Mouse (Mus musculus): ENCODE measurements around the gene Noc3l. TPM values are rescaled to one million over a fixed set of nuclear protein-coding genes. Genes with fewer than 3 reads are reported as not detected.

The Noc3l gene
- polyA plus RNA-seq, 1 experiment from 2014 or later: 12.3 TPM

- H3K36me3 ChIP-seq (ENCODE audit: control insufficient read depth, insufficient read depth, low read length): no peaks in the 10 kb centered on the region
- no peak overlapping the region for H3K4me2 ChIP-seq (replicated peaks; ENCODE audit: low read depth, low read length)
- no peak overlapping the region for H3K9ac ChIP-seq (ENCODE audit: low read depth, low read length)
- no peak overlapping the region for H3K4me3 ChIP-seq (ENCODE audit: low read length)
- H3K9me3 ChIP-seq (ENCODE audit: control insufficient read depth, low read length): no peaks in the 10 kb centered on the region
- H3K27me3 ChIP-seq (ENCODE audit: control insufficient read depth, insufficient read depth, low read length): no peaks in the 10 kb centered on the region
- no peak for ATAC-seq (ENCODE audit: low FRiP score, low TSS enrichment)
- H3K27ac ChIP-seq (ENCODE audit: low read depth, low read length): no peak overlapping the region
- WGBS: 54% methylated on average over 2 of the region's 2 CpGs
- no peaks in the 10 kb centered on the region for H3K4me1 ChIP-seq (ENCODE audit: control insufficient read depth, insufficient read depth, low read length)
Observed at GRCm38 (mm10) chr19:38778805-38779204, 40.2 kb downstream of the Noc3l start.

DNA sequence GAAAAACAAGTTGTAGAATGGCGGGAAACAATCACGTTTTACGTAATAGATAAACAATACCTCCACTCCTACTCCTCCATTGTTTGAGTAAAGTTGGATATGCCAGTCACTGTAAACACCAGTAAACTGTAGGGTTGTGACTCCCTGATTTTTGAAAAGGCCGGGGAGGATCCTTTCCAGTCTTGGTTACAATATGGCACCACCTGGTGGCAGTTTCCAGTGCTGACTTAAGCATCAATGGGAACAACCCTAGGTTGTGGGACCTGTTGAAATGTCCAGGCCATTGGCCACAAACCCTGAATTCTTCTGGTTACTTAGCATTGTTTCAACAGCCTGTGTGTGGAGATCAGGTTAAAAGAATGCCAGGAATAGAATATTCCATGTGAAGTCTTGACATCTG, 43.5 kb downstream of the Noc3l start:
- Histone ChIP-seq H3K4me1 (ENCODE audit: control insufficient read depth, insufficient read depth, low read length) (no peaks in the 10 kb centered on the region), H3K36me3 (ENCODE audit: control insufficient read depth, insufficient read depth, low read length) (no peaks in the 10 kb centered on the region), H3K27ac (ENCODE audit: low read depth, low read length) (no peak overlapping the region), H3K9ac (ENCODE audit: low read depth, low read length) (no peak overlapping the region), H3K4me3 (ENCODE audit: low read length) (no peak overlapping the region), H3K27me3 (ENCODE audit: control insufficient read depth, insufficient read depth, low read length) (no peaks in the 10 kb centered on the region), H3K9me3 (ENCODE audit: control insufficient read depth, low read length) (no peaks in the 10 kb centered on the region), H3K4me2 (replicated peaks; ENCODE audit: low read depth, low read length) (no peak overlapping the region)
- 56% methylated on average over 4 of the region's 4 CpGs for WGBS
- no peak for ATAC-seq (ENCODE audit: low FRiP score, low TSS enrichment)

DNA sequence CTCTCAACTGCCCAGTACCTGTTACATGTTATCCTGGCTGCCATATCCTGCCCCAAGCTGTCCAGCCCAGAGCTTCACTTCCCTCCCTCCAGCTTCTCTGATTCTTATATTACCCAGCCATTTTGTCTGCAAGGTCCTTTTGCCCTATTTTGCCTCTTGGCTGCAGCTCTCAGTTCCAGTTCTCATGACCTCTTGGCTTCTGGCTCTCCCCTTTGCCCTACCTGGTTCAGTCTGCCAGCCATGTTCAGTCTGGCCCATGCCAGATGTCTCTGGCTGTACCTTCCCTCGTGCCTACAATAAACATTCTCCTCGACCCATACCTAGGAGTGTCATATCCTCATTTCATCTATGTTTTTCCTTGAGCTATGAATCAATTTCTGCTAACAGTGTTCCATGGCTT, 52.7 kb downstream of the Noc3l start:
- Histone ChIP-seq H3K4me2 (replicated peaks; ENCODE audit: low read depth, low read length) (no peak overlapping the region), H3K9ac (ENCODE audit: low read depth, low read length) (no peak overlapping the region), H3K27ac (ENCODE audit: low read depth, low read length) (no peak overlapping the region), H3K4me3 (ENCODE audit: low read length) (no peak overlapping the region), H3K9me3 (ENCODE audit: control insufficient read depth, low read length) (no peaks in the 10 kb centered on the region), H3K36me3 (ENCODE audit: control insufficient read depth, insufficient read depth, low read length) (no peaks in the 10 kb centered on the region), H3K27me3 (ENCODE audit: control insufficient read depth, insufficient read depth, low read length) (no peaks in the 10 kb centered on the region), H3K4me1 (ENCODE audit: control insufficient read depth, insufficient read depth, low read length) (no peaks in the 10 kb centered on the region)
- WGBS: 72% methylated on average over 2 of the region's 2 CpGs
- no peak for ATAC-seq (ENCODE audit: low FRiP score, low TSS enrichment)

- no peaks in the 10 kb centered on the region for H3K27me3 ChIP-seq (ENCODE audit: control insufficient read depth, insufficient read depth, low read length)
- H3K9ac ChIP-seq (ENCODE audit: low read depth, low read length): no peak overlapping the region
- H3K4me2 ChIP-seq (replicated peaks; ENCODE audit: low read depth, low read length): no peak overlapping the region
- H3K27ac ChIP-seq (ENCODE audit: low read depth, low read length): no peak overlapping the region
- H3K36me3 ChIP-seq (ENCODE audit: control insufficient read depth, insufficient read depth, low read length): no peaks in the 10 kb centered on the region
- WGBS: 52% methylated on average over 3 of the region's 3 CpGs
- no peak overlapping the region for H3K4me3 ChIP-seq (ENCODE audit: low read length)
- ATAC-seq (ENCODE audit: low FRiP score, low TSS enrichment): no peak
- H3K4me1 ChIP-seq (ENCODE audit: control insufficient read depth, insufficient read depth, low read length): 0 out of 2 replicates have a peak, but pooled peaks cover 2% of the 10 kb centered on the region
- H3K9me3 ChIP-seq (ENCODE audit: control insufficient read depth, low read length): no peaks in the 10 kb centered on the region
Observed at GRCm38 (mm10) chr19:38760441-38760840, 58.6 kb downstream of the Noc3l start.

- H3K4me2 ChIP-seq (replicated peaks; ENCODE audit: low read depth, low read length): no peak overlapping the region
- ATAC-seq (ENCODE audit: low FRiP score, low TSS enrichment): no peak
- H3K4me3 ChIP-seq (ENCODE audit: low read length): no peak overlapping the region
- 52% methylated on average over 7 of the region's 7 CpGs for WGBS
- 0 out of 2 replicates have a peak, but pooled peaks cover 2% of the 10 kb centered on the region for H3K4me1 ChIP-seq (ENCODE audit: control insufficient read depth, insufficient read depth, low read length)
- H3K27ac ChIP-seq (ENCODE audit: low read depth, low read length): no peak overlapping the region
- no peaks in the 10 kb centered on the region for H3K27me3 ChIP-seq (ENCODE audit: control insufficient read depth, insufficient read depth, low read length)
- no peaks in the 10 kb centered on the region for H3K9me3 ChIP-seq (ENCODE audit: control insufficient read depth, low read length)
- no peak overlapping the region for H3K9ac ChIP-seq (ENCODE audit: low read depth, low read length)
- no peaks in the 10 kb centered on the region for H3K36me3 ChIP-seq (ENCODE audit: control insufficient read depth, insufficient read depth, low read length)
Observed at GRCm38 (mm10) chr19:38758685-38759472, 60.2 kb downstream of the Noc3l start.

DNA sequence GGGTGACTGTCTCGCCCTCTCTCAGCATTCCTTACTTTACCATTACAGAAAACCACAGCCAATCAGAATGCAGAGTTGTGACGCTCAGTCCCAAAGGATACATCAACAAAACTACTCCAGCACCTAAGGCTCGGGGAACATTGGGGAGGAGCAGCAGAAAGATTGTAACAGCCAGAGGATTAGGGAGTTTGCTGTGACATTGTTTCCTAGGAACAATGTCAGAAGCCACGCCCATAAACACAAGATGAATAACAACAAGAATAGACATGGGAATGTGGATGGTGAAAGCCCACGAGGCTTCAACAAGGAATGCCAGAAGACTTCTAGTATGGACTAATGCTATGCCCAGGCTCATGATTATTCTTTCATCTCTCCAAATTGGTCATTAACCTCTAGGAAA, 61.0 kb downstream of the Noc3l start:
- 76% methylated on average over 5 of the region's 5 CpGs for WGBS
- Histone ChIP-seq H3K27ac (ENCODE audit: low read depth, low read length) (no peak overlapping the region), H3K4me3 (ENCODE audit: low read length) (no peak overlapping the region), H3K27me3 (ENCODE audit: control insufficient read depth, insufficient read depth, low read length) (no peaks in the 10 kb centered on the region), H3K36me3 (ENCODE audit: control insufficient read depth, insufficient read depth, low read length) (no peaks in the 10 kb centered on the region), H3K9ac (ENCODE audit: low read depth, low read length) (no peak overlapping the region), H3K9me3 (ENCODE audit: control insufficient read depth, low read length) (no peaks in the 10 kb centered on the region), H3K4me2 (replicated peaks; ENCODE audit: low read depth, low read length) (no peak overlapping the region), H3K4me1 (ENCODE audit: control insufficient read depth, insufficient read depth, low read length) (0 out of 2 replicates have a peak, but pooled peaks cover 2% of the 10 kb centered on the region)
- no peak for ATAC-seq (ENCODE audit: low FRiP score, low TSS enrichment)

GRCm38 (mm10) chr19:38757161-38757560, 61.9 kb downstream of the Noc3l start:
- ATAC-seq (ENCODE audit: low FRiP score, low TSS enrichment): no peak
- WGBS: 88% methylated on average over 3 of the region's 3 CpGs
- Histone ChIP-seq H3K27me3 (ENCODE audit: control insufficient read depth, insufficient read depth, low read length) (no peaks in the 10 kb centered on the region), H3K27ac (ENCODE audit: low read depth, low read length) (no peak overlapping the region), H3K9ac (ENCODE audit: low read depth, low read length) (no peak overlapping the region), H3K4me2 (replicated peaks; ENCODE audit: low read depth, low read length) (no peak overlapping the region), H3K9me3 (ENCODE audit: control insufficient read depth, low read length) (no peaks in the 10 kb centered on the region), H3K4me3 (ENCODE audit: low read length) (no peak overlapping the region), H3K36me3 (ENCODE audit: control insufficient read depth, insufficient read depth, low read length) (no peaks in the 10 kb centered on the region), H3K4me1 (ENCODE audit: control insufficient read depth, insufficient read depth, low read length) (0 out of 2 replicates have a peak, but pooled peaks cover 2% of the 10 kb centered on the region)

GRCm38 (mm10) chr19:38750192-38750591, 68.8 kb downstream of the Noc3l start:
- no peak overlapping the region for H3K4me3 ChIP-seq (ENCODE audit: low read length)
- no peak overlapping the region for H3K27ac ChIP-seq (ENCODE audit: low read depth, low read length)
- WGBS: 46% methylated on average over 4 of the region's 4 CpGs
- H3K4me2 ChIP-seq (replicated peaks; ENCODE audit: low read depth, low read length): no peak overlapping the region
- H3K27me3 ChIP-seq (ENCODE audit: control insufficient read depth, insufficient read depth, low read length): no peaks in the 10 kb centered on the region
- no peaks in the 10 kb centered on the region for H3K9me3 ChIP-seq (ENCODE audit: control insufficient read depth, low read length)
- no peak for ATAC-seq (ENCODE audit: low FRiP score, low TSS enrichment)
- no peak overlapping the region for H3K9ac ChIP-seq (ENCODE audit: low read depth, low read length)
- no peaks in the 10 kb centered on the region for H3K4me1 ChIP-seq (ENCODE audit: control insufficient read depth, insufficient read depth, low read length)
- no peaks in the 10 kb centered on the region for H3K36me3 ChIP-seq (ENCODE audit: control insufficient read depth, insufficient read depth, low read length)

- no peak for ATAC-seq (ENCODE audit: low FRiP score, low TSS enrichment)
- no peaks in the 10 kb centered on the region for H3K4me1 ChIP-seq (ENCODE audit: control insufficient read depth, insufficient read depth, low read length)
Observed at GRCm38 (mm10) chr19:38746492-38747014, 72.5 kb downstream of the Noc3l start.

More at GRCm38 (mm10) chr19:38746492-38747014, 72.5 kb downstream of the Noc3l start:
- no peak overlapping the region for H3K27ac ChIP-seq (ENCODE audit: low read depth, low read length)
- no peak overlapping the region for H3K4me3 ChIP-seq (ENCODE audit: low read length)
- no peaks in the 10 kb centered on the region for H3K36me3 ChIP-seq (ENCODE audit: control insufficient read depth, insufficient read depth, low read length)
- no peaks in the 10 kb centered on the region for H3K27me3 ChIP-seq (ENCODE audit: control insufficient read depth, insufficient read depth, low read length)
- H3K9me3 ChIP-seq (ENCODE audit: control insufficient read depth, low read length): no peaks in the 10 kb centered on the region
- no peak overlapping the region for H3K9ac ChIP-seq (ENCODE audit: low read depth, low read length)
- no peak overlapping the region for H3K4me2 ChIP-seq (replicated peaks; ENCODE audit: low read depth, low read length)
- WGBS: 41% methylated on average over 6 of the region's 6 CpGs
